Mouse (Mus musculus) kidney, postnatal 10 days (tissue): ENCODE results near the gene Samd9l.
"Not testable (repeated sequence)": the region's sequence is repeated elsewhere in the genome, so short reads cannot be mapped to it uniquely, and the experiment has no call there.

ENCODE experiments used
- DNase-seq: peaks from one replicate; pipeline ENCODE4 v3.0.0; 2021; ENCODE audit warnings: mixed read lengths

Samd9l gene

GRCm38 (mm10) chr6:3399340-3400068 is at the start of gene Samd9l:
TSS of gene Samd9l (minus strand) at chr6:3399572.
- DNase-seq, result peak; percentile 89

GRCm38 (mm10) chr6:3447404-3447803 is 48.0 kb upstream of the Samd9l start:
- DNase-seq, result peak; percentile 77

GRCm38 (mm10) chr6:3443905-3444304 is 44.5 kb upstream of the Samd9l start:
- no peak for DNase-seq

GRCm38 (mm10) chr6:3436087-3436486 is 36.7 kb upstream of the Samd9l start:
- no peak for DNase-seq

GRCm38 (mm10) chr6:3430976-3431375 is 31.6 kb upstream of the Samd9l start:
- DNase-seq, result not testable (repeated sequence)

- DNase-seq, result no peak
Observed at GRCm38 (mm10) chr6:3427047-3427446, 27.7 kb upstream of the Samd9l start.

GRCm38 (mm10) chr6:3425333-3425732 is 26.0 kb upstream of the Samd9l start:
- DNase-seq, result peak; percentile 35

- peak; percentile 82 for DNase-seq
Observed at GRCm38 (mm10) chr6:3424613-3425277, 25.4 kb upstream of the Samd9l start.

GRCm38 (mm10) chr6:3397182-3397906 is 2.0 kb downstream of the Samd9l start:
- not testable (repeated sequence) for DNase-seq

GRCm38 (mm10) chr6:3395921-3396611 is 3.3 kb downstream of the Samd9l start:
- peak; percentile 35 for DNase-seq

GRCm38 (mm10) chr6:3389995-3390394 is 9.4 kb downstream of the Samd9l start:
- DNase-seq, result peak; percentile 57

- DNase-seq, result no peak
Observed at GRCm38 (mm10) chr6:3386565-3386964, 12.8 kb downstream of the Samd9l start.

- not testable (repeated sequence) for DNase-seq
Observed at GRCm38 (mm10) chr6:3384816-3385215, 14.6 kb downstream of the Samd9l start.

- DNase-seq, result peak; percentile 42
Observed at GRCm38 (mm10) chr6:3384115-3384791, 15.1 kb downstream of the Samd9l start.

- DNase-seq, result no peak
Observed at GRCm38 (mm10) chr6:3379146-3379545, 20.2 kb downstream of the Samd9l start.

- DNase-seq, result no peak
Observed at GRCm38 (mm10) chr6:3376687-3377086, 22.7 kb downstream of the Samd9l start.

GRCm38 (mm10) chr6:3369527-3369926 is 29.8 kb downstream of the Samd9l start:
- no peak for DNase-seq

- DNase-seq, result not testable (repeated sequence)
Observed at GRCm38 (mm10) chr6:3365609-3366008, 33.8 kb downstream of the Samd9l start.

- peak; percentile 66 for DNase-seq
Observed at GRCm38 (mm10) chr6:3345924-3346597, 53.3 kb downstream of the Samd9l start.

GRCm38 (mm10) chr6:3345043-3345639 is 54.2 kb downstream of the Samd9l start:
- DNase-seq, result not testable (repeated sequence)

GRCm38 (mm10) chr6:3343603-3344247 is 55.6 kb downstream of the Samd9l start:
- not testable (repeated sequence) for DNase-seq
